In the genomic region with DNA sequence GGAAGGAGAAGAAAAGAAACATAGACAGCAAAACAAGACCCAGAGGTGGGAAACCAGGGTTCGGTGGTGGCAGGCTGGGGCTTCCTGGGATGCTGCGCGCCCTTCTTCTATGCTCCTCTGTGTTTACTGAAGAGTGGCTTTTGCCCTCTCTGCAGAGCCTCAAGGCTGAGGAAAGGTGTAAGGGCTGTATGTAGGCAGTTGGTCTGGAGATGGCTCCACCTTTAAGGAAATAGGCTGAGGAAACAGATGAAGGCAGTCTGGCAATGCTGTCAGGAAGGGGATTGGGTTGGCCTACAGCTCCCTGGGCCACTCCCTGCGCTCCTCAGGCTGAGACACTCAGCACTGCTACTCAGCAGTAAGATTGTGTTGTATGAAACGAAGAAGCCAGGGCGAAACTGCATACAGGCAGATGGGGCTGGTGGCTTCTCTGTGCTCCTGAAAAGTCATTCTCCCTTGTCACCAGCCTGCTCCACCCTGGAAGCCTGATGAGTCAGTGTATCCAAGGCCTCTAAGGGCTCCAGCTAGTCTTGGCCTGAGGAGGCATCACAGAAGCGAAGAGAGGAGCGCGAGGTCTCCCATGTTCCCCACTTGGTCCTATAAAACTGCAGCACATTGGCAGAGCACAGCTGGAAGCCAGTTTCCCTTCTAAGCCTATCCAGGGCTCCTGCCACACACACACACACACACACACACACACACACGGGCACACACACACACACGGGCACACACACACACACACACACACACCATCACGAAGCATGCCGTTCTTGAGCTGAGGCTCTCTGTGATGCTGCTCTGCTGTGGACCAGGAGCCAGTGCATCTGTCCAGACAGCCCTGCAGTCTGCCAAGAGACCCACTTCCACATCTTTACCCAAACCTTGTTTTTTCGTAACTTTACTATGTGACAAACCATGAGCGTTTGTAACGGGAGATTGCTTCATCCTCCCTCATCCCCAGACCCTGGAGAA, we compare ENCODE assay signal across 8 mouse cellular contexts.
DNase-seq lines count a peak whose midpoint lies in the region; ATAC-seq and TF ChIP-seq lines count a peak whose summit lies in the region.

No protein-coding gene starts in this region.

- no peak overlapping the region for H3K4me2 ChIP-seq in forebrain, embryonic 14.5 days (ENCODE audit: low read length)
- no peak overlapping the region for H3K4me2 ChIP-seq in stomach, embryonic 14.5 days (replicated peaks; ENCODE audit: low read depth, low read length)

- no peaks in the 10 kb centered on the region for H3K9me3 ChIP-seq in forebrain, embryonic 14.5 days (replicated peaks; ENCODE audit: control insufficient read depth, low read length)
- no peaks in the 10 kb centered on the region for H3K9me3 ChIP-seq in stomach, embryonic 14.5 days (ENCODE audit: control insufficient read depth, low read depth, low read length)

- peak overlapping the region; percentile 4; the same call in 1 of the 2 replicates for H3K27ac ChIP-seq in left cerebral cortex, adult 2 months
- H3K27ac ChIP-seq in forebrain, embryonic 14.5 days (ENCODE audit: low read depth, low read length), result no peak overlapping the region
- H3K27ac ChIP-seq in stomach, embryonic 14.5 days (ENCODE audit: low read length), result peak overlapping the region; percentile 70

- H3K36me3 ChIP-seq in forebrain, embryonic 14.5 days (ENCODE audit: control insufficient read depth, insufficient read depth, low read length), result no peaks in the 10 kb centered on the region
- H3K36me3 ChIP-seq in stomach, embryonic 14.5 days (ENCODE audit: control insufficient read depth, insufficient read depth, low read length), result no peaks in the 10 kb centered on the region

- peak; percentile 29; the same call in 1 of the 2 replicates for ATAC-seq in forebrain, embryonic 14.5 days
- peak; percentile 18; the same call in 1 of the 2 replicates for ATAC-seq in stomach, embryonic 14.5 days (ENCODE audit: insufficient number of reproducible peaks, insufficient read depth, low FRiP score, low read depth)
- ATAC-seq in inflammation-experienced regulatory T-cells, adult 6 months, result no peak

- no peak overlapping the region for H3K9ac ChIP-seq in forebrain, embryonic 14.5 days (ENCODE audit: low read length)
- no peak overlapping the region for H3K9ac ChIP-seq in stomach, embryonic 14.5 days (replicated peaks; ENCODE audit: low read depth, low read length)

- TF ChIP-seq CTCF in left cerebral cortex, adult 2 months (IDR thresholded peaks at IDR 0.05), result no peak

- no peak for DNase-seq in left cerebral cortex, adult 2 months (ENCODE audit: extremely low spot score in 1 of 2, low spot score in 2 of 2)
- no peak for DNase-seq in left cerebral cortex, adult 8-10 months (ENCODE audit: low spot score in 2 of 2)
- no peak for DNase-seq in forebrain, embryonic 14.5 days (ENCODE audit: low spot score)
- peak; percentile 32 for DNase-seq in kidney, postnatal 14 days
- DNase-seq in right cerebral cortex, postnatal 36 days (ENCODE audit: low spot score in 2 of 2), result no peak
- DNase-seq in urinary bladder, postnatal 4 days (ENCODE audit: low spot score in 2 of 2), result no peak

- intact Hi-C loops in left cerebral cortex, adult 2 months (cut with DNase I), result loop anchor here (10.0 kb wide), 2 partner anchors 1376 to 1726 kb away; no protein-coding TSS in a partner anchor

- 57% methylated on average over 16 of the region's 16 CpGs for WGBS in forebrain, embryonic 14.5 days
- 80% methylated on average over 16 of the region's 16 CpGs for WGBS in stomach, embryonic 14.5 days

- H3K4me1 ChIP-seq in forebrain, embryonic 14.5 days (ENCODE audit: control insufficient read depth, insufficient read depth, low read length), result peaks cover 4% of the 10 kb centered on the region; the same call in 1 of the 2 replicates
- H3K4me1 ChIP-seq in stomach, embryonic 14.5 days (ENCODE audit: control insufficient read depth, insufficient read depth, low read length), result peaks cover 19% of the 10 kb centered on the region; the same call in 1 of the 2 replicates

- H3K4me3 ChIP-seq in left cerebral cortex, adult 2 months, result no peak overlapping the region
- H3K4me3 ChIP-seq in forebrain, embryonic 14.5 days (ENCODE audit: low read depth, low read length), result no peak overlapping the region
- no peak overlapping the region for H3K4me3 ChIP-seq in stomach, embryonic 14.5 days (ENCODE audit: low read depth, low read length)

- no peaks in the 10 kb centered on the region for H3K27me3 ChIP-seq in forebrain, embryonic 14.5 days (replicated peaks; ENCODE audit: control insufficient read depth, insufficient read depth, low read length)
- H3K27me3 ChIP-seq in stomach, embryonic 14.5 days (ENCODE audit: control insufficient read depth, insufficient read depth, low read length), result no peaks in the 10 kb centered on the region
